Mouse (Mus musculus) embryo, embryonic 11.5 days (tissue): ENCODE measurements at regions not wholly inside any gene's neighbourhood (a gene's known extent, or its start where the extent isn't known, plus 50 kb on each side); places are given as distances from the start of the nearest gene placed in this dataset.
"Not testable (repeated sequence)": the region's sequence is repeated elsewhere in the genome, so short reads cannot be mapped to it uniquely, and the experiment has no call there.

Experiments
- DNase-seq: peaks from one replicate; pipeline ENCODE4 v3.0.0-alpha.2; 2012; ENCODE audit warnings: low read depth, low spot score

DNA sequence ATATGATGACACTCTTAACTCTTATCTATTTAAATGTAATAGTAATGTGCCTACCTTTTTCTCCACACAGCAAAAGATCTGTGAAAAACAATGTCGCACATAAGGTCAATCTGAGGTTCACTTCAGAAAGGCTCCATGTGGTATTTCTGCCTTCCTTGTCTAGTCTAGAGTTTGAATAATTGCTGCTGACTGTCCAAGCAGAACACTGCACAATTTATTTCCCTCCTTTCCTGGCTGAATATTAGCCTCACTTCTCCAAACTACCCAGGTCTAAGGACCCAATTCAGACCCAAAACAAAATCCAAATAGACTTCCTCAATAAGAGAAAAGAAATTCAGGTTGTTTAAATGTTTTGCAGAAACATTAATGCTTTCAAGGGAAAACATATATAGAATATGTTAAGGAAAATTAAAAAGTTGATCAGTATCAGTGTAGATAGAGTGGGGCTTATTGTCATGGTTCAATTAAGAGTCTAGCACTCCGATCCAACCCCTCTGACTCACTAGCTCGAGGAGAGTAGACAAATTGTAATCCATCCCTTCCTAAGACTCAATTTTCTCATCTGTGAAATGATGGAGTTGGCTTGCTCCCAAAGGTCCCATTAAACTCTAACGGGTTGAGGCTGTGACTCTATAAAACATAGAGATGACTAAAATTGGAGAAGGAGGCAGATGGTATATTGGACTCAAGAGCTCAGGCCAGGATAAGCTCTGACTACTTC is 215.4 kb upstream of the Tbl1xr1 start:
- DNase-seq: no peak

DNA sequence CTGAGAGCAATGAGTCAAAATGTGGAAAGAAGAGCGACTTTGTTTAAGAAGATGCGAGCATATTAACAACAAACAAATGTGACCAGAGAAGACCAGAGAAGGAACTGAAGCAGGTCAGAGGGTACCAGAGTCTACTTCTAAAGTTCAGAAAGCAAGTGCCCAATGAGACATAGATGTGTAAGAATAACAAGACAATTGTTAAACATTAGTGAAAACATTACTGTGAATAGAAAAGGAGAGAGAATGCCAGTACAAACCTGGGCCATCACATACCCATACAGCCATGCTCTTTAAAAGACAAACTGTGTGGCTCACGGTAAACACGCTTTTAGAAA is 214.8 kb upstream of the Tbl1xr1 start:
- DNase-seq: no peak

DNA sequence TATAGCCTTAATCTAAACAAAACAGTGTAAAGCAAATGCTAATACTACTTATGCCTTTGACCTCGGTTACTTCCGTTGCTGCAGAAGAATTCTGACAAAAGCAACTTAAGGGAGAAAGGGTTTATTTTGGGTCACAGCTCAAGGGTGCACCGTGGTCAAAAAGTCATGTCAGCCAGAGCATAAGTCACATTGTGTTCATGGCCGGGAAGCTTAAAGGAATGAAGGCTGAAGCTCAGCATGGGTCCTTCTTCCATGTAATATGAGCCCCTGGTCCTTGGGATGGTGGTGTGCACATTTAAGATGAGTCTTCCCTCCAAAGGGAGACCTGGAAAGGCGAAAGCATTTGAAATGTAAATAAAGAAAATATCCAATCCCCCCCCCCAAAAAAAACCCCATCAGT is 212.1 kb upstream of the Tbl1xr1 start:
- DNase-seq: no peak

DNA sequence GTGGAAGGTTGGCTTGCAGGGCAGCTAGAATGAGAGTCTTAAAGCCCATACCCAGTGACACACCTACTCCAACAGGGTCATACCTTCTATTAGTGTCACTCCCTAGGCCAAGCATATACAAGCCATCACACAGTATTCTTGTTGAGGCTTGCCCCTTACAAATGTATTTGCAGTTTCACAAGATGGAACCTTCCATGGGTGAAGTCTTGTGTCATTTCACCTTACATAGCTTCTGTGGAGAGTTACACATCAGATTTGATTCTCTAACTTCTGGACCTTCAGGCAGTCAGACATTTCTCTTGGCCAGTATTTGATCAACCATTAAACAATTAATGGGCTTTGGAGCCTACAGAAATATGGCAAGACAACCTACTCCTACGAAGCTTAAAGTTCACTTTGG is 210.6 kb upstream of the Tbl1xr1 start:
- DNase-seq: no peak

DNA sequence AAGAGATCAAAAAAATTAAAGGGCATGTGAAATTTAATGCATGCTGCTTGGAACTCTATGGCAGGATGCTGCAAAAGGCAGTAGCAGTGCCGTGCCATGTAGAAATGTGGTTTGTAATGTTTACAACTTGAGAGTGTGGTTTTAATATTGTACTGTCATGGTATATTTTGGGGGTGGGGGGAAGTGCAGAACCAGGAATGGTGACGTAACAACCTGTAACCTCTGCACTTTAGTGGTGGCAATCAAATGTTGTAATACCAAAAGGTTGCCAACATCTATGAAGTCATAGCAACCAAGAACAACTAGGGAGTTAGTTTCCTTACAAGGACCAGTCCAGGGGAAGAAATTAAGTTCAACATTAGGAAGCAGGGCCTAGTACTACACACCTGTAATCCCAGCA is 198.1 kb upstream of the Tbl1xr1 start:
- DNase-seq: no peak

DNA sequence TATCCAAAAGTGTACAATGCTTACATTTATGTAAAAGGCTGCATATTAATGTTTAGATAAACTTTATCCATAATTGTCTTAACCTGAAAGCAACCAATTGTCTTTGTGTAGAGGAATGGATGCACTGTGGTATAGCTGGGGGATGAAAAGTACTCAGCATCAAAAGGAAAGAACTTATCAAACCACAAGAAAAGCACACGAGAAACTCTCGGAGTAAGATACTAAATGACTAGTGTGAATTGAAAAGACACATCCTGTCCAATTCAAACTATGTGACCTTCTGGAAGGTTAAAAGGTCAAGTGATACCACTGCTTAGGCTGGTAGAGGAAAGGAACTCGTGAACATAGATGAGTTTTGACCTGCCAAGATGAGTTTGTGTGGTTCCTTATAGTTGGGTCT is 192.2 kb upstream of the Tbl1xr1 start:
- DNase-seq: no peak

DNA sequence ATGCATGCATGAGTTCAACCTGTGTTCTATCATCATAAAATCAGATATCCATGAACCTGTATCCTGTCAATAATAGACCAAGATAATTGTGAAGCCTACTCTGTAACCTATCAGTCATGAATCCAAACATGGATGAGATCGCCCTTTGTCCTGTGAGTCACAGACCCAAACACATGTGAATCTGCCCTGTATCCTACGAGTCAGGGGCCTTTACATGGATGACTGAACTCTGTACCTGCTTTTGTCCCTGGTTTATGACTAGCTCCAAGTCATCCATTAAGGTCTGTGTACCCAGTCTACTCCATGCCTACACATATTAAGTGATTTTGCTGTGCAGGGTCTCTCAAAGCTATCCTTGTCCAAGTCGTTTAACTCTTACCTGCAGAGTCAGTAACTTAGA is 187.7 kb upstream of the Tbl1xr1 start:
- DNase-seq: no peak

DNA sequence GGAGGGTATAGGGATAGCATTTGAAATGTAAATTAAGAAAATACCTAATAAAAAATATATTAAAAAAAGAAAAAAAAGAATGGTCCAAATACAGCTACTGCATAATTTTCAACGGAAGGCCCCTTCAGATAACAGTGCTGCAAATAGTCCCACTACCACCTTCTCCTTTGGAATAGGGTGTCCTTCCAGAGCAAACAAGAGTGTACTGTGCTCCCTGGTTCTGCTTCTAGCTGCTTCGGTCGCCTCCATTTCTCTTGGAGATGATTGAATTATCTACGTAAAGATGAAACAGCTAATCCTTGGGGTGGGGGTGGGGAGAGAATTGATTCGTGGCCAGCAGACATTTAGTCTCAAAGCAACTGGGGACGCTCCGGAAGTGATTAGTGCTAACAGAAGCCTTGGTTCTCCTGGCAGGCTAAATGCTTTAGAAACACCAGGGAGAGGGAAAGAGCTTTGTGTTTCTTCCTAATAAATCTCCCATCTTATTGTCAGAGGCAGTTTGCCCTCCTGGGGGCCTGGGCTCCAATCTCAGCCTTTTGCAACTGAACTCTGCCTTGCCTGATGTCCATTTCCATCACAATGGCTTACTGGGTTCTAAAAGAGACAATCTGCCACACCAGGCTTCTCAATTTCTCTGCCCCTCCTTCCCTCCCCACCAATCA is 184.5 kb upstream of the Tbl1xr1 start:
- peak; percentile 14 for DNase-seq

DNA sequence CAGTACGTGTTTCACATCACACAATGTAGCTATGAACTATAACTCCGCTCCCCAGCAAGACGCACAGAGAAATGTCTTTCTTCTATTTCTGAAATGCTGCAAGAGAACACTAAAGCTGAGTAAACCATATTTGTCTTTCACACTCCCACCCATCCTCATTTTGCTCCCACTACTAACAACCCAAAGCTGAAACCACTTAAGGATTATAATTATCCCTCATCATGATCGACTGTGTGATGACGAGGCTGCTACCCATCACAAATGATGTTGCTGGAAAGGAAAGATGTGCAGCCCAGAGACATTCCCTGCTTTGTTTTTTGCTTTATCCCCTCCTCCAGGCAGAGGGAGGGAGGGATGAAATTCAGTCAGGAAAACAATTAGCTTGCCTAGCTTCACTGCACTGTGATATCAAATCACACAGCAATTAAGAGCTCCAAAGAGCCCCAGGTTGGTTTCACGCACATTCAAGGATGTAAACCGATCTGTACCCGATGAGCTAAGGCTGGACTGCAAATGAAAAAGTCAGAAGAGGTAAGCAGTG is 183.5 kb upstream of the Tbl1xr1 start:
- DNase-seq: no peak

DNA sequence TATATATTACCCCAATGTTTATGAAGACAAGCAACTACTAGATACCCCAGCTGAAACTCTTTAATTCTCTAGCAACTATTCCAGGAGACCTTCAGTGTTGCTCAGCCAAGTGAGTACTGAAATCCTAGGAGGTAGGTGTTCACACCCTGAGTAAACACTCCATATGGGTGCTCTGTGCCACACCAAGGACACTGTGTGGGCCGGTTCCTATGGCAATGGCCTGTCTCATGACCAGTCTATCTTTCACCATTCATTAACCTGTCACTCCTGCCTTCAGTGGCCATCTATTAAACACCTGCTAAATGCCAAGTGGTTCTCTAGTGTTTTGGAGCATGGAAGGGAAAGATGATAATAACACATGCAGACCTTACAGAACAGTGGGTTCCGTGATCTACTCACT is 180.9 kb upstream of the Tbl1xr1 start:
- no peak for DNase-seq

DNA sequence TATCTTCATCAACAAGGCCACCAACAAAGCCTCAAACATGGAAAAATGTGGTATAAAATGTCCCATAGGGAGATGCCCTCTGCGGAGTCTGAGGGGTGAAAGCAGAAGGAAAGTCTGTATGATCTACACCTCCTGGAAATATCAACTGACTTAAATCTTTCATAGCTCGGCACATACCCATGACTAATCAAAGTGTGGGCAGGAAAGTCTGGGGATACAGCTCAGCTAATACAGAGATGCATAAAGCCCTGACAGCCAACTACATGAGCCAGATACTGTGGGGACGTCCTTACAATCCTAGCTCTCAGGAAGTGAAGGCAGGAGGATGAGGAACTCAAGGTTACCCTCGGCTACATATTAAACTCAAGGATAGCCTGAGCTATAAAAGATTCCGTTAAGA is 178.2 kb upstream of the Tbl1xr1 start:
- no peak for DNase-seq

DNA sequence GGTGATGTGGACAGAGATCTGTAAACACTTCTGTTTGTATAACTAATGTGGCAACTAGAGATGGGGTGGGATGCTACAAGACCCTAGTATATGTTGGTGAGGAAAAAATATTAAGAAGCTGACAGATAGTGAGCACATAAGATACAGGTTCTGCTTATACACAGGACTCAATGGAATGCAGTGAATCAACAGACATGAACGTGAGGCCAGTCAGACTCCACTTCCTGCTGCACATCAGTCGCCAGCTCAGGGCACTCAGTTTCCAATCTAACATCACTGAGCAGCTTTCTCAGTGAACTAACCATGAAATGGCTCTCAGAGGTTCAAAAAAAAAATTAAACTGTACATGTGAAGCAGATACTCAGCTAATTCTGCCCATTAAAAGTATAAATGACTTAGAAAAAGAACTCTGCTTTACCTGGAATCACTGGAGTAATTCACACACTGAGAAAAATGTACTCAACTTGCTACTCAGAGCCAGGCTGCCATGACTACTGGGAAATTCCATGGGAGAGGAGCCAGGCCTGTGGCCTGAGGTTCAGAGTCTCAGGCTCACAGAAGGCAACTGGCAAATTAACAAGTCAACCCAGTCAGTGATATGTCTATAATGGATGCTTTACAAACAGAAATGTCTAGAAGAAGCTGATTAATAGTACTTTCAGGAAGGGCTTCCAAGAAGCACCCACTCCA is 170.9 kb upstream of the Tbl1xr1 start:
- no peak for DNase-seq

DNA sequence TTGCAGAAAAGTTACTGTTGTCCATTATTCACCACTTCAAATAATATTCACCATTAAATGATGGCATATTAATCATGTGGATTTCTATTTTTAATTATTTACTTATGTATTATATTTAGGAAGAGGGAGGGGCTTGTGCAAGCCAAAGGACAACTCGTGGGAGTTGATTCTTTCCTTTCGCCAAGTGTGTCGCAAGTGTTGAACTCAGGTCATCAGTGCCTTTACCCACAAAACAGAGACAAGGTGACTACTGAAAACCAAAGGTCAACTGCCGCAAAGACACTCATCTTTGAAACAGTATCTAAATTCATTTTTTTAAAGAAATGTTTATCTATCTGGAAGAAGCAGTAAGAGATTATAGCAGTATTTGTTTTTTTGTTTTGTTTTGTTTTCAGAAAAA is 167.6 kb upstream of the Tbl1xr1 start:
- no peak for DNase-seq

DNA sequence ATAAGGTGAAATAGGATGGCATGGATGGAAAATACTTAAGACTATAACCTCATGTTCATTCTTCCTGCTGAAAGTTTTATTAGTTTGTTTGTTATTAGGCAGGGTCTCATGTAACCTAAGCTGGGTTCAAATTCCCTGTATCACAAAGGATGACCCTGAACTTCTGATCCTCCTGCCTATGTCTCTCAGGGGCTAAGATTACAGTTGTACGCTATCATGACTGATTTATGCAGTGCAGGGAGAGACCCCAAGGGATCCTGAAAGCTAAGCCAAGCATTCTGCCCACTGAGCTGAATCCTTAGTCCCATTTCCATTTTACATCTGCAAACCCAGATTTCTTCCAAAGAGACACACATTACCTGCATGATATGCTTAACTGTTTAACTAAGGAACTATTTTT is 166.4 kb upstream of the Tbl1xr1 start:
- DNase-seq: no peak

DNA sequence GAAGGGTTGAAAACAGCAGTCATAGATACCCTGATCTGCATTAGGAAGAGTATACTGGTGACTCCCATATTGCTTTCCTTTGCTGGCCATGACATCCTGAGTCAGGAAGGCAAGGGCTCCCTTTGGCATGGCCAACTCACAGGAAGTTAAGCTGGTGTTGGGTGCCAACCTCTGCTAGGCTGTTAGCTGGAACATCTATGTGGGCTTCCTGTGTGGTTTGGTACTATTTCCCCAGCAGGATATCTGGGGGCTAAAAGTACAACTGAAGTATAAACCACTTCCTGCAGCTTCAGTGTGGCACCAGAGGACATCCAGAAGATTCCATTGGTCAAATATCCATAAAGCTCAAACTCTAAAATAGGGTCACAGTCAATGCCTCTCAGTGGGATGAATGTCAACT is 165.4 kb upstream of the Tbl1xr1 start:
- DNase-seq: no peak

DNA sequence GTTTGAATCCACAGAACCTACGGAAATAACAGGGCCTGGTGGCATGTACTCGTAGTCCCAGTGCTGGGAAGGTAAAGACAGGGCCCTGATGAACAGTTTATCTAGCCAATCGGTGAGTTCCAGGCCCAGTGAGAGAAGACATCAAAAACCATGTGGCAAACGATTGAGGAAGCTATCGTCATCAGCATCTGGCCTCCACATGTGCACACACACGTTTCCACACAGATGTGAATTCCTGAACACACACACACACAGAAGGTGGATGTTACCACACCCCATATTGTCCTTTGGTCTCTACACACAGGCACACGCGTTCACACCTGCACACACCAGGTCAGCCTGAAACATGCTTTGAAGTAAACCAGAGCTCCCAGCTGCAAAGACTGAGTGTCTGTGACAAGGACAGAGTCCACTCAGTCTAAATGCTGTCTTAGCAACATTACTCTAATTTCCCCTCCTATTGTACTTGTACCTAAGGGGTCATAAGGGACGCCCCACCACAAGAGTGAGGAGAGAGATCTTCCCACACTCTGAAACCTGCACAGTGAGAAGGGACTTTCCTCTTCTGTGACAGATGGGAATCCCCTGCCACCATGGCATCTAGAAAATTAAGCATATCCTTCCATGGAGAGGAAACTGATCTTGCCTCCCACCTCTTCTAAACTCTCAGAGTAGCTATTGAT is 159.1 kb upstream of the Tbl1xr1 start:
- DNase-seq: no peak

DNA sequence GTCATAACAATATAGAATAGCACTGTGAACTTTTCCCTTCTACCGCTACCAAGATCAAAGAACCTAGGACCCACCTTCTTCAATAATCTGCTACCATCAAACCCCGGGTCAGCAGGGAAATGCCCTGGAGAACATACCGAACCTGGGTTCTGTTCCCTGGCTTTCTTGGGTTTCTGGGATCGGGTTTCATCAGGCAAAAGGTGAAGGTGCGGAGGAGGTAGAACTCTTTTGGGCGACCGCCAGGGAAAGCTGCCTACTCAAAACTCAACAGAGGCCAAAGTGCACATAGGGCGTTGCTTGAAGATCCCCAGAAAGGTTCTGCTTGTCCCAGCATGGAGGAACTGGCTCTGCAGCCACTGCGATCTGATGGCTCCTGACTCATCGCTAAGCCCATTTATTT is 158.0 kb upstream of the Tbl1xr1 start:
- no peak for DNase-seq

DNA sequence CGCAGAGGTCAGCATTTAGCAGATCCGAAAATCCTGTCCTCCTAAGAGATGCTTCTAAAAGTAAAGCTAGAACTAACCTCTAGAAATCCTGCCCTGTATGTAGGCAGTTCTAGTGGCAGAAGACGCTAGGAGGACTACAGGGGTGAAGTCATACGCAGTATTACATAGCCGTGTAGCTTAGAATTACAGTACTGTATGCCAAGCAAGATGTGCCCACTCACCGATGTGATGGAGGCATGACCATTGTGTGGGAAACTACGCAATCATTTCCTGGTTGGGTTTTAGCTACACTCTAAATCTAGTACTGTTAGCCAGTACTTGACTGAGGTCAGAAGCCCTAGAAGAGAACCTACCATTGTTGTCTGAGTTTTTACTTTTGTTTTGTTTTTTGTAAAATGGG is 156.5 kb upstream of the Tbl1xr1 start:
- DNase-seq: no peak

DNA sequence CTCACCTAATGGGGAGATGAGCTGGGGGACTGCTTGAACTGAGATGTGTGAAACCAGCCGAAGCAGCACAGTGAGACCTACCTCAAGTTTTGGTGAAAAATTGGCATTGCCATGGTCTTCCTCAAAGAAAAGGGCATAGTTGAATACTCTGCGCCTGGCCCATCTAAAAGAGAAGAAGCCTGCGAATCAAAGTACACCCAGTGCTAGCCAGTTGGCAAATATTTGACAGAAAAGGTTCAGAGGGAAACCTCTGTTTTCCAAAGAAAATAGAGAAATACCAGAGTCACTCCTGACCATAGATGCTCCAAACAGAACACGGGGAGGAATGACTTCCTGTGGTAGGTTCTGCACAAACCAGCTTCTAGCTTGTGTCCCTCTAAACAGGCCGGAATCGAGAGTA is 144.5 kb upstream of the Tbl1xr1 start:
- DNase-seq: no peak

DNA sequence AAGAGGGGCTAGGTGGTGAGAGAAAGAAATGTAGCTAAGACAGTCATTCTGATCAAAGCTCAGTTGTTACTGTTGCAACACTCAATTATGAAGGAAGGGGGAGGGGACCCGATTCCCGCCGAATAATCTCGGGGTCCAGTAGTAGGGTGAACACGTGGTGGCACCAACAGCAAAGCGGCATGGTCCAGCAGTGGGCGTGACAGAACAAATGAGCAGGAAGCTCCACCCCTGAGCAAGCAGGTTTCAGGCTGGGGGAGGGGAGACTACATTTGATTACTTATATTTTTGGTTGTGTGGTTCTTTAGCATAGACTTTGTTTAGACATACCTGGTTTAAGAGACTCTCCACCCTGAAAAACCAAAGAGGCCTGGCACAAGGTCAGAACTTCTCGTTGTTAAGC is 143.8 kb upstream of the Tbl1xr1 start:
- not testable (repeated sequence) for DNase-seq

DNA sequence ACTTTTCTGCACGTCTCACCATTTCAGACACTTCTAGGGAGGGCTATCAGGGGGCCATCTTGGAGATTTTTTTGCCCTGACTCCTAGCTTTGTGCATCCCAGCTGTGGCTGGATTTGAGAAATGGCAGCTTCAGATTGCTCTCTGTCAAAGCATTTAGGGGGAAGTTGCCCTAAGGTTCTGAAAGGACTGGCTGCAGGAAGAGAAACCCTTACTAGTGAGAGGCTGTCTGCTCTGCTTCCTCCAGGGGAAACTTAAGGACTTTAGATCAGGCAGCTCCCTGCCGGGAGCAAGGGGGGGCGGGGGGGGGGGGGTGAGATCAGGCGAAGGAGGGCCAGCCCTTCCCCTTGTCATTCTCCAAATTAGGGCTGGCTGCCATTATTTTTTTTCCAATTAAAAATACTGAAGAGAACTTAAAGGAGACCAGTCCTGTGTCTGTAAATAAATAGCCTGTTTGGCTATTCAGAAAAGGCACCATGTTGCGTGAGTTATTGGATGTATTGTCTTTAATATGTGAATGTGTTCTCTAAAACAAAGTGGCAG is 141.7 kb upstream of the Tbl1xr1 start:
- no peak for DNase-seq
